Mouse (Mus musculus) midbrain, embryonic 10.5 days (tissue): ENCODE measurements at regions not wholly inside any gene's neighbourhood (a gene's known extent, or its start where the extent isn't known, plus 50 kb on each side); places are given as distances from the start of the nearest gene placed in this dataset.

ENCODE experiments used
- DNase-seq: peaks from one replicate; pipeline ENCODE4 v3.0.0-alpha.2; 2017; ENCODE audit warnings: low spot score
- H3K27ac ChIP-seq: fragments of 300-500 bp; sonication (generic); replicated peaks from 2 replicates; pipeline ENCODE4 v1.5.1; 2016; ENCODE audit warnings: mild to moderate bottlenecking
- H3K27me3 ChIP-seq: fragments of 300-500 bp; sonication (generic); 2 replicates; pipeline ENCODE4 v1.6.1; 2016; ENCODE audit warnings: low read depth, mild to moderate bottlenecking; ENCODE audit not compliant: poor library complexity, severe bottlenecking
- H3K36me3 ChIP-seq: fragments of 300-500 bp; sonication (generic); 2 replicates; pipeline ENCODE4 v1.6.1; 2016; ENCODE audit warnings: mild to moderate bottlenecking, moderate library complexity
- H3K4me1 ChIP-seq: fragments of 300-500 bp; sonication (generic); 2 replicates; pipeline ENCODE4 v1.6.1; 2016
- H3K4me3 ChIP-seq: fragments of 300-500 bp; sonication (generic); 2 replicates; pipeline ENCODE4 v1.5.1; 2016; ENCODE audit warnings: mild to moderate bottlenecking, moderate library complexity
- H3K9me3 ChIP-seq: fragments of 300-500 bp; sonication (generic); replicated peaks from 2 replicates; pipeline ENCODE4 v1.6.1; 2016; ENCODE audit warnings: mild to moderate bottlenecking
- WGBS: fragments of 180-500 bp; shearing (Covaris S2); methylation state at CpG from one replicate; pipeline ENCODE4 v1.1.7; 2016; 5-methylcytosine and 5-hydroxymethylcytosine counted together

DNA sequence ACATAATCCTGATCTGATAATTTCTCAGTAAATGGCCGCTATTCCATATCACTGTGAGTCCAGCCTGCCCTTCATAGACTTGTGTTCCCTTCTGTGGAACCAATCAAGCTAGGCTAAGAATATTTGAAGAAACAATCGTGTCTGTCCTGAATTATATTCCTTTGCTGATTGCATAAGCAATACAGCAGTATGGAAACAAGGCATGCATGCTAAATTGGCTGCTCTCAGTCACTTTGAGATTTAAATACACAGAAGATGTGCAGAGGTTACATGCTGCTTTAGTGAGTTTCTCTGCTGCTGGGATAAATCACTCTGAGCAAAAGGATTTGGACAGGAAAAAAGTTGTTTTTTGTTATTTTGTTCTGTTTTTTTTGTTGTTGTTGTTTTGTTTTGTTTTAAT, 331.4 kb upstream of the Nrp1 start:
- no peaks in the 10 kb centered on the region for H3K9me3 ChIP-seq
- WGBS = 81% methylated on average over 2 of the region's 2 CpGs
- DNase-seq = no peak
- no peak overlapping the region for H3K27ac ChIP-seq
- no peaks in the 10 kb centered on the region for H3K36me3 ChIP-seq
- H3K27me3 ChIP-seq = no peaks in the 10 kb centered on the region; the same call in 1 of the 2 replicates
- peaks cover 35% of the 10 kb centered on the region for H3K4me1 ChIP-seq
- H3K4me3 ChIP-seq = no peak overlapping the region

GRCm38 (mm10) chr8:128030335-128031280, 327.8 kb upstream of the Nrp1 start:
- Histone ChIP-seq H3K4me3 (no peak overlapping the region), H3K36me3 (no peaks in the 10 kb centered on the region), H3K27me3 (no peaks in the 10 kb centered on the region), H3K9me3 (no peaks in the 10 kb centered on the region), H3K4me1 (peaks cover 5% of the 10 kb centered on the region), H3K27ac (no peak overlapping the region)
- DNase-seq = no peak
- 92% methylated on average over 24 of the region's 24 CpGs for WGBS

- Histone ChIP-seq H3K4me1 (no peaks in the 10 kb centered on the region), H3K9me3 (no peaks in the 10 kb centered on the region), H3K4me3 (no peak overlapping the region), H3K27ac (no peak overlapping the region), H3K36me3 (no peaks in the 10 kb centered on the region), H3K27me3 (no peaks in the 10 kb centered on the region)
- no peak for DNase-seq
- WGBS = 91% methylated on average over 6 of the region's 6 CpGs
Measured at GRCm38 (mm10) chr8:128034127-128034526, 324.3 kb upstream of the Nrp1 start.

DNA sequence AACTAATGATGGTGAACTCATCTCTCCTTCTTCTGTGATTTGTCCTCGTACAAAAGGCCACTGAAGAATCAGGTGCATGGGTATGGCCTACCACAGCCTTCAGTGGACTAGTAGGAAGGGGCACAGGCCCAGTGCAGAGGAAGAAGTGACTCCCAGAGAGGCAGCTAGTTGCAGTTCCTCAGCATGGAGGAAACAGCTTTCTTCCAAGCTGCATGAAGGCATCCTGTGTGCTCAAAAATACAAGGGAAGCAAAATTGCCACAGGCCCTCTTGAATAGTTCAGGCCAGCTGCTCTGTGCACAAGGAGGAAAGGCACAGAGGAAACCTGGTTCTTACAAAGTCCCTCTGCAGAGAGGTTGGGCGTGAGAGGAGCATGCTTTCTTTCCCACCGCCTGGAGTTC, 322.7 kb upstream of the Nrp1 start:
- Histone ChIP-seq H3K27me3 (no peaks in the 10 kb centered on the region), H3K9me3 (no peaks in the 10 kb centered on the region), H3K4me1 (no peaks in the 10 kb centered on the region), H3K27ac (no peak overlapping the region), H3K4me3 (no peak overlapping the region), H3K36me3 (no peaks in the 10 kb centered on the region)
- DNase-seq = no peak
- 76% methylated on average over 3 of the region's 3 CpGs for WGBS

- Histone ChIP-seq H3K4me1 (no peaks in the 10 kb centered on the region), H3K27me3 (no peaks in the 10 kb centered on the region), H3K36me3 (no peaks in the 10 kb centered on the region), H3K27ac (no peak overlapping the region), H3K9me3 (no peaks in the 10 kb centered on the region), H3K4me3 (no peak overlapping the region)
- WGBS = 84% methylated on average over 6 of the region's 6 CpGs
- DNase-seq = no peak
Measured at GRCm38 (mm10) chr8:128039341-128040064, 318.9 kb upstream of the Nrp1 start.

DNA sequence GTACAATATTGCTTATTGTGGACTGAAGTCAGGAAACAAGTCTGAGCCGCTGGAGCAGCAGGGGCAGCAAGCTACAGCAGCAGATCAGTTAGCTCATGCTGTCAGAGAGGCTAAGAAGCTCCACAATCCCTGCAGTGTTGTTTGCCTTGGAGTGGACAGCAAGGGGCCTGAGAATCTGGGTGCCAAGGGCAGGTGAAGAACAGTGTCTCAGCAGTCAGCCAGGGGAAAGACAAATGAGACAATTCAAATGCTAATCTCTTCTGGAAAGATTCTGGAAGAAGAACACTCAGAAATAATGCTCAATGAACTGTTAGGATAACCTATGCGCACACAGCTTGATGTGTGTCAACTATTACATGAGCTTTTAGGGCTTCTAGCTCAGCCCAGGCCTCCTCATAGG, 315.5 kb upstream of the Nrp1 start:
- WGBS = 72% methylated on average over 2 of the region's 2 CpGs
- Histone ChIP-seq H3K9me3 (no peaks in the 10 kb centered on the region), H3K27ac (no peak overlapping the region)

GRCm38 (mm10) chr8:128043392-128043791, 315.0 kb upstream of the Nrp1 start:
- 81% methylated on average over 4 of the region's 4 CpGs for WGBS
- Histone ChIP-seq H3K4me1 (no peaks in the 10 kb centered on the region), H3K4me3 (no peak overlapping the region), H3K36me3 (no peaks in the 10 kb centered on the region), H3K9me3 (no peaks in the 10 kb centered on the region), H3K27me3 (no peaks in the 10 kb centered on the region), H3K27ac (no peak overlapping the region)
- DNase-seq = no peak

More for the DNA sequence above, 315.5 kb upstream of the Nrp1 start:
- no peak for DNase-seq
- no peaks in the 10 kb centered on the region for H3K4me1 ChIP-seq
- H3K4me3 ChIP-seq = no peak overlapping the region
- H3K27me3 ChIP-seq = no peaks in the 10 kb centered on the region
- H3K36me3 ChIP-seq = no peaks in the 10 kb centered on the region

DNA sequence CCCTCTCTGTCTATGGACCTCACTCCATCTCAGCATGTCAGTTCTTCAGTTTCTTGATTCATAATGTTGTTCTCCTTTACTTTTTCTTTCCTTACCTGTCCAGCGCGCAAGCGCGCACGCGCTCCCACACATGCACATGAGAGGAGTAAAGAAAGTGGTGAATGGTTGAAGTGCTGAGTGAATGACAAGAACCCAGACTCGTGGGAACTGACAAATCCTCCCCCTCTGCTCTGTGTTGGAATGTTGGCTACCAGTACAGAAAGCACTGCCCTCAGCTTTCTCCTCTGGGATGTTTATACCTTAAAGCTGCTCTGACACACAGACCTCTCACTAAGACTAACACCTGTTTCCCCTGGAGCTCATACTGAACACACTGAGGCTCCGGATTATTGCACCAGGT, 302.2 kb upstream of the Nrp1 start:
- no peak for DNase-seq
- no peaks in the 10 kb centered on the region for H3K4me1 ChIP-seq
- no peaks in the 10 kb centered on the region for H3K9me3 ChIP-seq
- no peaks in the 10 kb centered on the region for H3K27me3 ChIP-seq
- no peak overlapping the region for H3K27ac ChIP-seq
- H3K36me3 ChIP-seq = no peaks in the 10 kb centered on the region
- 89% methylated on average over 8 of the region's 8 CpGs for WGBS
- no peak overlapping the region for H3K4me3 ChIP-seq

DNA sequence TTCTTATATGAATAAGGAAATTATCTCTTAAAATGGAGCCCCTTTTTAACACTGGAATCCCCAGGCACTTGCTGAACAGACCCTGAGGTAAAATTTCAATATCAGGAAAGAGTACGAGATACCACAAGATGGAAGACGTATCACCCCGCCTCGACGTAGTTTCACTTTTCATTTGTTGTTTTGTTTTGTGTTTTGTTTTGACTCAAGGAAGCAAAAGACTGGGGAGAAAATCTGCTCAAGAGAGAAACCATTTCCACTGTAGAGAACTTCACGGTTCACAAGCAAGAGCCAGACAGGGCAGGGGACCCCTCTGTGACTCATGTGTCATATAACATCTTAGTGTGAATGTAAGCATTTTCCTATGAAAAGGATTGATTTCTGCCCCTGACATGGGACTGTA, 300.6 kb upstream of the Nrp1 start:
- no peaks in the 10 kb centered on the region for H3K27me3 ChIP-seq
- H3K36me3 ChIP-seq = no peaks in the 10 kb centered on the region
- no peaks in the 10 kb centered on the region for H3K9me3 ChIP-seq
- no peak overlapping the region for H3K4me3 ChIP-seq
- H3K27ac ChIP-seq = no peak overlapping the region
- no peaks in the 10 kb centered on the region for H3K4me1 ChIP-seq
- 92% methylated on average over 6 of the region's 6 CpGs for WGBS
- no peak for DNase-seq

GRCm38 (mm10) chr8:128059817-128060216, 298.6 kb upstream of the Nrp1 start:
- Histone ChIP-seq H3K9me3 (no peaks in the 10 kb centered on the region), H3K4me1 (no peaks in the 10 kb centered on the region), H3K27ac (no peak overlapping the region), H3K27me3 (no peaks in the 10 kb centered on the region), H3K4me3 (no peak overlapping the region), H3K36me3 (no peaks in the 10 kb centered on the region)
- DNase-seq = no peak
- WGBS = 88% methylated on average over 3 of the region's 3 CpGs

- WGBS = 91% methylated on average over 1 of the region's 1 CpGs
- H3K27me3 ChIP-seq = no peaks in the 10 kb centered on the region
- H3K27ac ChIP-seq = no peak overlapping the region
- H3K36me3 ChIP-seq = no peaks in the 10 kb centered on the region
- DNase-seq = no peak
- H3K4me1 ChIP-seq = no peaks in the 10 kb centered on the region
- no peaks in the 10 kb centered on the region for H3K9me3 ChIP-seq
- H3K4me3 ChIP-seq = no peak overlapping the region
Measured at GRCm38 (mm10) chr8:128064211-128064610, 294.2 kb upstream of the Nrp1 start.

DNA sequence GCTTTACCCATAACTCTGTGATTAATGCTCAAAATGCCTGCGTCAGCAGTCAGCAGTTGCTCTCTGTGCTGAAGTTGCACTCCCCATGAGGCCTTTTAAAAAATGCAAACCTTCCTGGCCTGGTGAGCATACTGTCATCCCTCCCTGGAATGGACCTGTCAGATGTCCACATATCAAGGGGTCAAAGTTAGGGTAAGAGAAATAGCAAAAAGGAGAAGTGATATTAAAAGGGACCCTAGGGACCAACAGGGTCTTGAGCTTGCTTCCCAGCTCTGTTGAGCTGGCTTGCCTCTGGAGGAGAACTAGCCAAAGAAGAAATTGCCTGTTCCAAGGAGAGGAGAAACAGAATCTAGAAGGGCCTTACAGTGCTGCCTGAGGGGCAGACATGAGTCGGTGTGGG, 293.3 kb upstream of the Nrp1 start:
- Histone ChIP-seq H3K4me1 (no peaks in the 10 kb centered on the region), H3K4me3 (no peak overlapping the region), H3K36me3 (no peaks in the 10 kb centered on the region), H3K27ac (no peak overlapping the region), H3K27me3 (no peaks in the 10 kb centered on the region), H3K9me3 (no peaks in the 10 kb centered on the region)
- WGBS = 87% methylated on average over 2 of the region's 2 CpGs
- DNase-seq = no peak
